Mouse (Mus musculus) heart, postnatal 0 days (tissue): Measurements from ENCODE around the gene Supt3. TPM values are rescaled to one million over a fixed set of nuclear protein-coding genes. Genes with fewer than 3 reads are reported as not detected.

Experiments used
- ATAC-seq: fragments of 200-750 bp; cut with Nextera tagmentation; 2 replicates; pipeline ENCODE4 v1.8.0; 2017; ENCODE audit warnings: low read depth, moderate number of reproducible peaks, moderate library complexity; ENCODE audit not compliant: insufficient read depth
- DNase-seq: peaks from one replicate; pipeline ENCODE4 v3.0.0-alpha.2; 2016; ENCODE audit warnings: low spot score
- H3K27ac ChIP-seq: fragments of 300-500 bp; sonication (generic); 2 replicates; pipeline ENCODE4 v1.5.1; 2014; ENCODE audit warnings: low read depth, mild to moderate bottlenecking
- H3K27me3 ChIP-seq: fragments of 300-500 bp; sonication (generic); 2 replicates; pipeline ENCODE4 v1.6.1; 2014; ENCODE audit warnings: low read length, mixed read lengths; ENCODE audit not compliant: control insufficient read depth, insufficient read depth
- H3K36me3 ChIP-seq: fragments of 300-500 bp; sonication (generic); replicated peaks from 2 replicates; pipeline ENCODE4 v1.6.1; 2014; ENCODE audit warnings: low read length, mixed read lengths; ENCODE audit not compliant: control insufficient read depth, insufficient read depth
- H3K4me1 ChIP-seq: fragments of 300-500 bp; sonication (generic); 2 replicates; pipeline ENCODE4 v1.6.1; 2014; ENCODE audit warnings: antibody characterized with exemption; ENCODE audit not compliant: control insufficient read depth, insufficient read depth
- H3K4me2 ChIP-seq: fragments of 300-500 bp; sonication (generic); 2 replicates; pipeline ENCODE4 v1.6.1; 2014; ENCODE audit warnings: low read depth, mild to moderate bottlenecking, low read length, moderate library complexity
- H3K4me3 ChIP-seq: fragments of 300-500 bp; sonication (generic); 2 replicates; pipeline ENCODE4 v1.5.1; 2014; ENCODE audit warnings: low read depth, low read length
- H3K9ac ChIP-seq: fragments of 300-500 bp; sonication (generic); replicated peaks from 2 replicates; pipeline ENCODE4 v1.6.1; 2014; ENCODE audit warnings: low read depth, low read length, mixed read lengths
- H3K9me3 ChIP-seq: fragments of 300-500 bp; sonication (generic); replicated peaks from 2 replicates; pipeline ENCODE4 v1.6.1; 2016; ENCODE audit warnings: low read length; ENCODE audit not compliant: control insufficient read depth
- CTCF ChIP-seq: IDR thresholded peaks from 2 replicates; pipeline ENCODE4 v1.5.1; 2016; ENCODE audit warnings: antibody characterized with exemption, control low read depth, low read depth
- EP300 ChIP-seq: IDR thresholded peaks from 2 replicates; pipeline ENCODE4 v1.6.1; 2016; ENCODE audit warnings: antibody characterized with exemption, low read depth
- WGBS: fragments of 180-500 bp; shearing (Covaris S2); extraction: QIAGEN DNeasy Blood & Tissue Kit; methylation state at CpG from one replicate; pipeline ENCODE4 v1.1.7; 2014; 5-methylcytosine and 5-hydroxymethylcytosine counted together
- polyA plus RNA-seq: library from polyadenylated mRNA; unstranded; fragments of >200 nt; fragmentation: Nextera tagmentation; extraction: Ambion mirVana; gene quantifications from 2 replicates; pipeline ENCODE4 v1.2.1, GENCODE M21; 2015
- total RNA-seq: library from RNA; depleted of rRNA; stranded (reverse); fragments of >200 nt; gene quantifications from 2 replicates; pipeline ENCODE4 v1.2.3, GENCODE M21; 2014; ENCODE audit warnings: low replicate concordance

Supt3 gene
- total and polyA plus RNA-seq, 2 experiments from 2014 or later, result 4.3 to 19.5 TPM

GRCm38 (mm10) chr17:45081521-45081920 lies 304.6 kb downstream of the Supt3 start:
- no peak overlapping the region for H3K4me3 ChIP-seq
- 80% methylated on average over 8 of the region's 8 CpGs for WGBS
- TF ChIP-seq CTCF (no peak), EP300 (no peak)
- no peaks in the 10 kb centered on the region for H3K4me1 ChIP-seq
- DNase-seq, result no peak
- ATAC-seq, result no peak
- no peaks in the 10 kb centered on the region for H3K36me3 ChIP-seq
- H3K9ac ChIP-seq, result no peak overlapping the region
- H3K4me2 ChIP-seq, result no peak overlapping the region
- H3K27me3 ChIP-seq, result no peaks in the 10 kb centered on the region
- no peak overlapping the region for H3K27ac ChIP-seq
- H3K9me3 ChIP-seq, result no peaks in the 10 kb centered on the region

- H3K9ac ChIP-seq, result no peak overlapping the region
- no peak overlapping the region for H3K4me3 ChIP-seq
- H3K4me2 ChIP-seq, result no peak overlapping the region
- DNase-seq (no peak), ATAC-seq (no peak)
- no peak for TF ChIP-seq EP300
- no peak for TF ChIP-seq CTCF
- H3K27ac ChIP-seq, result no peak overlapping the region
- WGBS, result 54% methylated on average over 8 of the region's 8 CpGs
- no peaks in the 10 kb centered on the region for H3K27me3 ChIP-seq
- H3K4me1 ChIP-seq, result no peaks in the 10 kb centered on the region
- no peaks in the 10 kb centered on the region for H3K9me3 ChIP-seq
- H3K36me3 ChIP-seq, result no peaks in the 10 kb centered on the region
Measured at GRCm38 (mm10) chr17:45081955-45082475, 305.1 kb downstream of the Supt3 start.

- H3K4me2 ChIP-seq, result no peak overlapping the region
- TF ChIP-seq CTCF, result no peak
- TF ChIP-seq EP300, result no peak
- no peak for ATAC-seq
- no peaks in the 10 kb centered on the region for H3K36me3 ChIP-seq
- no peaks in the 10 kb centered on the region for H3K4me1 ChIP-seq
- WGBS, result 82% methylated on average over 5 of the region's 5 CpGs
- no peak overlapping the region for H3K27ac ChIP-seq
- no peak for DNase-seq
- H3K9ac ChIP-seq, result no peak overlapping the region
- no peaks in the 10 kb centered on the region for H3K27me3 ChIP-seq
- H3K4me3 ChIP-seq, result no peak overlapping the region
- H3K9me3 ChIP-seq, result no peaks in the 10 kb centered on the region
Measured at GRCm38 (mm10) chr17:45086361-45086760, 309.4 kb downstream of the Supt3 start.

- Histone ChIP-seq H3K4me3 (no peak overlapping the region), H3K36me3 (no peaks in the 10 kb centered on the region), H3K9ac (no peak overlapping the region), H3K4me1 (no peaks in the 10 kb centered on the region), H3K27ac (no peak overlapping the region), H3K9me3 (no peaks in the 10 kb centered on the region), H3K4me2 (no peak overlapping the region), H3K27me3 (no peaks in the 10 kb centered on the region)
- TF ChIP-seq CTCF (no peak), EP300 (no peak)
- DNase-seq (no peak), ATAC-seq (no peak)
- WGBS, result 78% methylated on average over 5 of the region's 5 CpGs
Measured at GRCm38 (mm10) chr17:45087022-45087421, 310.1 kb downstream of the Supt3 start.

GRCm38 (mm10) chr17:45101064-45101463 lies 324.1 kb downstream of the Supt3 start:
- no peaks in the 10 kb centered on the region for H3K27me3 ChIP-seq
- no peaks in the 10 kb centered on the region for H3K4me1 ChIP-seq
- 59% methylated on average over 7 of the region's 7 CpGs for WGBS
- no peak for DNase-seq
- no peak overlapping the region for H3K4me3 ChIP-seq
- ATAC-seq, result no peak
- no peak overlapping the region for H3K9ac ChIP-seq
- no peak overlapping the region for H3K4me2 ChIP-seq
- no peaks in the 10 kb centered on the region for H3K36me3 ChIP-seq
- H3K27ac ChIP-seq, result no peak overlapping the region
- H3K9me3 ChIP-seq, result no peaks in the 10 kb centered on the region
- TF ChIP-seq EP300, result no peak
- TF ChIP-seq CTCF, result no peak

GRCm38 (mm10) chr17:45115386-45115785 lies 338.4 kb downstream of the Supt3 start:
- no peak overlapping the region for H3K4me3 ChIP-seq
- H3K27me3 ChIP-seq, result no peaks in the 10 kb centered on the region
- H3K4me2 ChIP-seq, result no peak overlapping the region
- H3K9ac ChIP-seq, result no peak overlapping the region
- no peak overlapping the region for H3K27ac ChIP-seq
- DNase-seq, result no peak
- 61% methylated on average over 3 of the region's 3 CpGs for WGBS
- H3K9me3 ChIP-seq, result no peaks in the 10 kb centered on the region
- no peak for TF ChIP-seq EP300
- no peak for TF ChIP-seq CTCF
- no peak for ATAC-seq
- H3K36me3 ChIP-seq, result no peaks in the 10 kb centered on the region
- H3K4me1 ChIP-seq, result no peaks in the 10 kb centered on the region
